Mouse (Mus musculus): ENCODE results near the gene Dguok. TPM values are rescaled to one million over a fixed set of nuclear protein-coding genes. Genes with fewer than 3 reads are reported as not detected.

Dguok gene
- polyA plus RNA-seq, 1 experiment from 2014 or later, result 28.2 TPM

DNA sequence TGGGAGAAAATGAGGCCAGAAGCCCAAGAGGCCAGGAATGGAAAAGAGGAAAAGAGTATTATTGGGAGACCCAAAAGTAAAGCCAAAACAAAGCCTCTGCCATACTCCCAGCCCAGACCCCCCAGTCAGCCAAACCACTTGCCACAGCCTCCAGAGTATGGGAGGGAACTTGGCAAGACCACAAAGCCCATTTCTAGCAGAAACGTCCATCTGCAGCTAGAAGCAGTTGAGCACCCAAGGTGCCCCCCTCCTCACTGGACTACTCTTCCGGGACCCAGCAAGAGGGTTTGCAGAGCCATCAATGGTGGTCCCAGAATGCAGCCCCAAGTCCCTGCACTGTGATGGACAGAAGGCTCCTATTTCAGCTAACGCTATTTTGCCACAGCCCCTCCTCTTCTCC lies 69.0 kb downstream of the Dguok start:
- Histone ChIP-seq H3K36me3 (peaks cover 56% of the 10 kb centered on the region), H3K4me3 (no peak overlapping the region), H3K27me3 (replicated peaks) (no peaks in the 10 kb centered on the region), H3K4me2 (no peak overlapping the region), H3K27ac (no peak overlapping the region), H3K4me1 (peaks cover 70% of the 10 kb centered on the region), H3K9me3 (replicated peaks) (no peaks in the 10 kb centered on the region), H3K9ac (no peak overlapping the region)
- WGBS (ENCODE audit: insufficient replicate concordance), result 61% methylated on average over 3 of the region's 3 CpGs
- no peak for ATAC-seq

DNA sequence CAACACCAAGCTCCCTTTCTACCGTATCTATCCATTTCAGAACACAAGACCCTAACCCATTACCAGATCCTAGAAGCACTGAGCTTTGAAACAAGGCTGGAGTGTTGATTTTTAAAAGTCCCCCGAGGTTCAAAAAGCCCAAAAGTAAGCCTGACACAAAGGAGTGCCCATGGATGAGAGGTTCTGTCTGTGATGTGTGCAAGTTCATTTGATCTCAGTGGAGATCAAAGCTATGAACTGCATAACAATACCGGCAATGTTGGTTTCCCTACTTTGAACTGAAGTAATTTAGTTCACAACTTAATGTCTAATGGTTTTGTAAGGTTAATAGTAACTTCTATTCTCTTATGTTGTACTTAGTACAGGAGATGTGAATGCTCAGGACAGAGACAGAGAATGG lies 69.5 kb downstream of the Dguok start:
- Histone ChIP-seq H3K27me3 (replicated peaks) (no peaks in the 10 kb centered on the region), H3K4me2 (no peak overlapping the region), H3K27ac (no peak overlapping the region), H3K36me3 (peaks cover 62% of the 10 kb centered on the region), H3K9ac (no peak overlapping the region), H3K4me1 (peaks cover 65% of the 10 kb centered on the region), H3K9me3 (replicated peaks) (no peaks in the 10 kb centered on the region), H3K4me3 (no peak overlapping the region)
- ATAC-seq, result no peak
- 78% methylated on average over 3 of the region's 3 CpGs for WGBS (ENCODE audit: insufficient replicate concordance)

DNA sequence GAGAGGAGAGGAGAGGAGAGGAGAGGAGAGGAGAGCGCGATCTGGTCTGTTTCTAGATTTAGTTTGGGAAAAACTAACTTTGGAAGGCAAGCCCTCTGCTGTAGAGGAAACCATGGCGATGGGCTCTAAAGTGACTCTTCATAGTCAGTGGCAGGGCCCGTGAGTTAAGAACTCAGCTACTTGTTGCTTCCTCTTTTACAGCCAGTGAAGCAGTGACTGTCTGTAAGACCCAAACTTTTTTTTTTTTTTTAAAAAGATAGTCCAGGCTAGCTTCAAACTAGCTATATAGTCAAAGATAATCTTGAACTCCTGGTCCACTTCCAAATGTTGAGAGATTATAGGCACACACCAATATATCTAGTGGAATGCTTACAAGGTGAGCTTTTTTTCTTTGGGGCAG lies 70.2 kb downstream of the Dguok start:
- Histone ChIP-seq H3K9me3 (replicated peaks) (no peaks in the 10 kb centered on the region), H3K4me1 (peaks cover 58% of the 10 kb centered on the region), H3K4me3 (no peak overlapping the region), H3K9ac (no peak overlapping the region), H3K27me3 (replicated peaks) (no peaks in the 10 kb centered on the region), H3K36me3 (peaks cover 65% of the 10 kb centered on the region), H3K4me2 (no peak overlapping the region), H3K27ac (no peak overlapping the region)
- 55% methylated on average over 4 of the region's 4 CpGs for WGBS (ENCODE audit: insufficient replicate concordance)
- no peak for ATAC-seq

DNA sequence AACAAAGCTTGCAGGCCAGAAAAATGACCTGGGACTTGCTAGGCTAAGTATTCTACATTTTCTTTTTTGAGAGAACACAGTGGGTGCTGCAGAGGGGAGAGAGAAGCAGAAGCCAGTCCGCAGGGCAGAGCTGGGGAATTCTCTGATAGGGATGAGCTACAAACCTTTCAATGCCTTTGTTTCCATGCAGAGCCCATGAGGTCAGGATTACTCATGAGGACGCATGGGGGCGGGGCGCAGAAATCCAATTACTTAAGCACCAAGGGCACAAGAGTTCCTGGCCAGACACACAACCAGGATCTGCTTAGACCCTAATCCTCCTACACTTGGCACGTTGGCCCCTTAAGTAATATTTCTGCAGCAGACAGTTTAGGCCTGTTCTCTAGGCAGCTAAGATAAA lies 71.6 kb downstream of the Dguok start:
- Histone ChIP-seq H3K4me1 (peaks cover 46% of the 10 kb centered on the region), H3K4me2 (no peak overlapping the region), H3K9me3 (replicated peaks) (no peaks in the 10 kb centered on the region), H3K4me3 (no peak overlapping the region), H3K36me3 (peaks cover 74% of the 10 kb centered on the region), H3K27ac (no peak overlapping the region), H3K9ac (no peak overlapping the region), H3K27me3 (replicated peaks) (no peaks in the 10 kb centered on the region)
- 77% methylated on average over 5 of the region's 5 CpGs for WGBS (ENCODE audit: insufficient replicate concordance)
- ATAC-seq, result no peak

DNA sequence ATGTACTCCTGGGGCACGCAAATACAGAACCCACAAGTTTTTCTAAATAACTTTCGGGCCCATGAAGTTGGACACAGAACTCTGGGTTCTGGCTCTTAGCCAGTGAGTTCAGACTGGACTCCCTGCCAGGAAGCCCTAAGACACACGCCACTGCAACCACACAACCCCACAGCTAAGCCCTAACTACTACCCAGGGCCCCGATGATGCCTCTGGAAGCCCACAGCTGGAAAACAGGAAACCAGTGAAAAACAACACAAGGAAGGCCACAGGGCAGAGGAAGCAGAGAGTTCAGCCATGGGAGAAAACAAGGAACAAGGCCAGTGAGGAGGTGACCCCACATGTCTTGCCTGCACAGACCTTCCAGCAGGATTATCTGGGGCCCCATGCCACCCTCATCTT lies 73.2 kb downstream of the Dguok start:
- Histone ChIP-seq H3K27ac (no peak overlapping the region), H3K4me3 (no peak overlapping the region), H3K9me3 (replicated peaks) (no peaks in the 10 kb centered on the region), H3K9ac (no peak overlapping the region), H3K36me3 (peaks cover 74% of the 10 kb centered on the region), H3K4me1 (peaks cover 35% of the 10 kb centered on the region), H3K4me2 (no peak overlapping the region), H3K27me3 (replicated peaks) (no peaks in the 10 kb centered on the region)
- ATAC-seq, result no peak
- WGBS (ENCODE audit: insufficient replicate concordance), result 77% methylated on average over 4 of the region's 4 CpGs

DNA sequence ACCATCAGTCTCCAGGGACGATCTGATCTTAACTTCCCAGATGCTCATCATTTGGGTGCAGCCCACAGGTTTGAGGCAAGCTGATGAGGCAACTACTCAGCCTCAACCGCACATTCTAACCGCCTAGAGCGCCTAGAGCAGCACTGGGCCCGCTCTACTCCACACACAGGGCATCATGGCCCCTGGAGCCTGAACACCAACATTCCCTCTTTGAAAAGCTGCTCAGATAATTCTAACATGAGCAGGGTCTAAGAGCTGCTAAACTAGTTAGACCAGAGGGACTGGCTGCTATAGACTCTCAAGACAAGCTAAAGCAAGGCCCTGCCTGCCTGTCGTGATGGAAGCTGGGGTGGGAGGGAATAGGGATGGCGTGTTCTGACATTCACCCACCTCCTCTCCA lies 73.8 kb downstream of the Dguok start:
- peaks cover 75% of the 10 kb centered on the region for H3K36me3 ChIP-seq
- no peak overlapping the region for H3K4me2 ChIP-seq
- ATAC-seq, result no peak
- WGBS (ENCODE audit: insufficient replicate concordance), result 80% methylated on average over 7 of the region's 7 CpGs
- no peak overlapping the region for H3K4me3 ChIP-seq
- no peaks in the 10 kb centered on the region for H3K9me3 ChIP-seq (replicated peaks)
- no peak overlapping the region for H3K9ac ChIP-seq
- H3K27me3 ChIP-seq (replicated peaks), result no peaks in the 10 kb centered on the region
- H3K27ac ChIP-seq, result no peak overlapping the region
- peaks cover 35% of the 10 kb centered on the region for H3K4me1 ChIP-seq

Other genes with a start within 250 kb of the Dguok start
- 112 and 114 TPM in 2 replicates for gene Mthfd2, start 181.1 kb downstream of the Dguok start, polyA plus RNA-seq (2016; fragmentation: Nextera tagmentation; extraction: Ambion mirVana)
- gene Mob1a, start 181.0 kb downstream of the Dguok start, polyA plus RNA-seq (2016; fragmentation: Nextera tagmentation; extraction: Ambion mirVana), result 58.6 and 59.9 TPM in 2 replicates
- 314 and 322 TPM in 2 replicates for gene Bola3, start 157.8 kb downstream of the Dguok start, polyA plus RNA-seq (2016; fragmentation: Nextera tagmentation; extraction: Ambion mirVana)
- 12.1 and 14.8 TPM in 2 replicates for gene Tet3, start 47.9 kb downstream of the Dguok start, polyA plus RNA-seq (2016; fragmentation: Nextera tagmentation; extraction: Ambion mirVana)
- 5.7 and 6.7 TPM in 2 replicates for gene Actg2, start 29.3 kb upstream of the Dguok start, polyA plus RNA-seq (2016; fragmentation: Nextera tagmentation; extraction: Ambion mirVana)
- gene Stambp, start 65.8 kb upstream of the Dguok start, polyA plus RNA-seq (2016; fragmentation: Nextera tagmentation; extraction: Ambion mirVana), result 11.7 and 13.4 TPM in 2 replicates
- gene Clec4f, start 149.2 kb upstream of the Dguok start, polyA plus RNA-seq (2016; fragmentation: Nextera tagmentation; extraction: Ambion mirVana), result 2.1 and 2.9 TPM in 2 replicates
- gene Cd207, start 170.9 kb upstream of the Dguok start, polyA plus RNA-seq (2016; fragmentation: Nextera tagmentation; extraction: Ambion mirVana), result 0.11 TPM in 1 of 2 replicates, not detected in the other
- not detected in 2 replicates for gene Vax2, start 204.3 kb upstream of the Dguok start, polyA plus RNA-seq (2016; fragmentation: Nextera tagmentation; extraction: Ambion mirVana)
- not detected in 2 replicates for gene Atp6v1b1, start 236.0 kb upstream of the Dguok start, polyA plus RNA-seq (2016; fragmentation: Nextera tagmentation; extraction: Ambion mirVana)